Mouse (Mus musculus) monocyte, adult 5-6 weeks (primary cell): ENCODE measurements around the gene Fam228b. TPM values are rescaled to one million over a fixed set of nuclear protein-coding genes. Genes with fewer than 3 reads are reported as not detected.
"Not testable (repeated sequence)": the region's sequence is repeated elsewhere in the genome, so short reads cannot be mapped to it uniquely, and the experiment has no call there.

Experiments used
- ATAC-seq: fragments of 153-309, 156-312 bp; replicated peaks from 2 replicates; pipeline ENCODE4 v1.8.0; 2017; ENCODE audit warnings: mild to moderate bottlenecking; ENCODE audit not compliant: low TSS enrichment, insufficient number of reproducible peaks, severe bottlenecking, poor library complexity, low FRiP score
- total RNA-seq: library from RNA; stranded (forward); fragments of 200-1000, 200-491, 200-594 nt; gene quantifications from 3 replicates; pipeline ENCODE4 v1.2.3, GENCODE M21; 2017

Gene Fam228b
- 0.29 to 0.57 TPM in 2 of 3 replicates, not detected in the other for total RNA-seq

GRCm38 (mm10) chr12:4768492-4769332 is at the start of gene Fam228b, which contains the start of gene Pfn4:
TSS of gene Fam228b (minus strand) at chr12:4769267.
TSS of gene Pfn4 (plus strand) at chr12:4769022.
- peak; percentile 97 for ATAC-seq

GRCm38 (mm10) chr12:4817361-4818101 is 48.5 kb upstream of the Fam228b start, which contains the start of gene Sf3b6:
TSS of gene Sf3b6 (plus strand) at chr12:4817544.
- peak; percentile 98 for ATAC-seq

GRCm38 (mm10) chr12:4816680-4817360 is 47.8 kb upstream of the Fam228b start:
- ATAC-seq: no peak

GRCm38 (mm10) chr12:4813636-4814035 is 44.6 kb upstream of the Fam228b start:
- ATAC-seq: no peak

- no peak for ATAC-seq
Observed at GRCm38 (mm10) chr12:4811705-4812104, 42.6 kb upstream of the Fam228b start.

DNA sequence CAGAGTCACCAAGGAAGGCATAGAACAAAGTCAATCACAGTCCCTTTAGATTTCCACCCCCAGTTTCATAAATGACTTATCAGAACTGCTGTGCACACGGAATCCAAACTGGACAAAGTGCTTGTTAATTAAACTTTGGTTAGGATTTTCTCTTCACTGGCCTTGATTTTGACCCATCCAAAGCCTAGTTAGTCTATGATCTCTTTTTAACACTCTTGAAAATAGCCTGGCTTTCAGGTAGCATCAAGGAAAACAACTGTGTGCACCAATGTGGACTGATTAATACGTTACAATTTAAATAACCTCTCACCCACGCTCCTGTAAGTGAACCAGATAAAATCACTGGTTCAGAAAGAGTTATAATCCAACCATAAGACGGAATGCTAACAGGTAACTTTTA is 42.0 kb upstream of the Fam228b start:
- no peak for ATAC-seq

DNA sequence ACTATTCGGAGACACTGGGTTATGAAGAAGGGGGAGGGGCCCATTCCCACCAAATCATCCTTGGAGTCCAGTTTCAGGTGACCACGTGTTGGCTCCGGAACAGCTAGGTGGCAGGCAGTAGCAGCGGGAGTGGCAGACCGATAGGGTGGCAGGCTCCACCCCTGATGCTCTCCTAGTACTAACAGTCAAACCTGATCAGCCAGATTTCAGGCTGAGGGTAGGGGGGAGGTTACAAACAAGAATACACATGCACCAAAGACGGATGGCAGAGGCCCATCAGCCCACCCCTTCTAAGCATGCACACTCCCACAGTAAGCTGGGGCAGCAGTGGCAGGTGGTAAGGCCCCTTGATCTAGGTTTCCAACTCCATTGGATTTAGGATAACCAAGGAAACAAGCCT is 28.4 kb upstream of the Fam228b start:
- not testable (repeated sequence) for ATAC-seq

- no peak for ATAC-seq
Observed at GRCm38 (mm10) chr12:4793718-4794117, 24.7 kb upstream of the Fam228b start.

GRCm38 (mm10) chr12:4788128-4788527 is 19.1 kb upstream of the Fam228b start:
- not testable (repeated sequence) for ATAC-seq

DNA sequence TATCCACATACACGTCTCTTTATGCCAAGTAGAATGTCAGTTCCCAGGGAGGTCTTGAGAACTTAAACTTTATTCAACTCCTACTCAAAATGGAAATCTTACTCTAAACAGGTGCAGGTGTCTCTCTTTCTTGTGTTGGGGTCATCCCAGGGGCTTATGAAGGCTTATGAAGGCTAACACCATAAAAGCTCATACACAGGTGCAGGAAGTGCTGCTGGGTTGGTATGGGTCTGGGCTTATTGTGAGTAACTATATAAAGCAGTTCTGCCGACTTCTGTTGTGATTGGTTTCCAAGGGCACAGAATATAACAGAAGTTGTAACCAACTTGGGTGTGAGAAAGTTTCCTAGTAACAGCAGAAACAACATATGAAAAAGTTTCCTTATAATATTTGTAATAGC is 15.4 kb upstream of the Fam228b start:
- ATAC-seq: no peak

DNA sequence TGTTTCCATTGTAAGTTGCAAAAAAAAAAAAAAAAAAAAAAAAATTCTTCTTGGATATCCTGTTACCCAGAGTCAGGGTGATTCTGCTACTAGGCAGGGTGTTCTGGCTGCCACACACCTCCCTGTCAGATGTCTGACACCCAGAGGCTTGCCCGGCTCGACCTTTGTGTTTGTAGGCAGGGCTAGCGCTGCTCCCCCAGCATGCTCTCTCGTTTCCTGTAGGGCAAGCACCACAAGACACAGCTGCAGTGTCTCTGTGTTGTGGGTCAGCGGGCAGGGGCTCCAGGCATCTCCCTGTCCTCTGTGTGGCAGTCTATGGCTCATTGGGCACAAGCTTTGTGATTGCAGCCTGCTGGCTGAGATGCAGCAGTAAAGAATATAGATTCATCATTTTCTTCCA is 14.5 kb upstream of the Fam228b start:
- ATAC-seq: no peak

DNA sequence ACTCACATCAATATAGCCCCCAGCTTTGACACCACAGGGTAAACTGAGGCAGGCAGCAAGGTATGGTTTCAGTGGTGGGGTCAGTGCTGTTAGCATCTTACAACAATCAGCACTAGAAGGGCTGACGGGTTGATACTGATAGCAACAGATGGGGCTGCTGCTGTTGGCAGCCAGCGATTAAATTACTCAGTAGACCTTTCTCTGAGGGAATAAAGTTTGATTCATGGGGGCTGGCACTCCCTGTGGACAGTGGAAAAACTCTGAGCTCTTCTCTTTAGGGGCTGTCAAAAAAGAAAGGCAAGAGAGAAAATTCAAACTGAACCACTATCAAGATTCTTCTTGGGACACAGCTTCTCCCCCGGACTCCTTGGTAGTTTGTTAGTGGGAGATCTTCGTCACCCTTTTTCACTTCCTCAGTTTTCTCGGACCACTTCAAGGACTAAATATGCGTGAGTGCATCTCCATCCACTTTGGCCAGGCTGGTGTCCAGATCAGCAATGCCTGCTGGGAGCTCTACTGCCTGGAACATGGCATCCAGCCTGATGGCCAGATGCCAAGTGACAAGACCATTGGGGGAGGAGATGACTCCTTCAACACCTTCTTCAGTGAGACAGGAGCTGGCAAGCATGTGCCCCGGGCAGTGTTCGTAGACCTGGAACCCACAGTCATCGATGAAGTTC is 12.8 kb upstream of the Fam228b start:
- ATAC-seq: not testable (repeated sequence)

DNA sequence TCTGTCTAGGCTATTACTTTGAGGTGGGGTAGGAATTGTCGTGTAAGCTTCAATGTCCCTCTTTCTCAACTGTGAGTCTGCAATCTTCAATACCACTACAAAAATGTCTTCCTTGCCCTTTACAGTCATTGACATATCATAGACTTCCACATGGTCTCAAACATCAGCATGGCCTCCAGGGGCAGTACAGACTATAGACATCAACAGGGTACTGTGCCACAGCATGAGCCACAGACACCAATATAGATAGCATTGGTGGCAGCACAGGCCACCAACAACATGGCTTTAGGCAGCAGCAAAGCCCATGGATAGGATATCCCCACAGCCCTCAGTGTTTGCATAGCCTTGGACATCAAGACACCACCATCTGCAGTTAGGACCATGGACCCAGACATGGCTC is 12.2 kb upstream of the Fam228b start:
- ATAC-seq: no peak

DNA sequence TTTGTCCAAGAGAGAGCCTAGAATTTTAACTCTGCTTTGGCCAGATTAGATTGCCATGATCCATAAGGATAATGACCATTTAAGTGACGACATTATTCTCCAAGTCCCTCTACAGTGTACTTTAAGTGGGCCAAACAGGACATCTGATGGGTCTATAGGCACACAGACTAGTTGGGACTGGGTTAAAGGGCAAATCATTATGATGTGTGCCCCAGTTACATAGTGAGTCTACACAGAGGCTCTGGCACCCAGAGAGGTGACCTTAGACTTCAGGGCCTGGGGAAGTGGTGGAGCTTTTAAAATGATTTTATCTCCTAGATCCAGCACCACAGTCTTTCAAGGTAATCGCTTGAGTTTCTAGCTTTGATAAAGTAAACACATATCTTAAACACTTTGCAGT is 11.2 kb upstream of the Fam228b start:
- ATAC-seq: no peak

- no peak for ATAC-seq
Observed at GRCm38 (mm10) chr12:4777734-4778133, 8.7 kb upstream of the Fam228b start.

GRCm38 (mm10) chr12:4775588-4775949 is 6.5 kb upstream of the Fam228b start:
- no peak for ATAC-seq

DNA sequence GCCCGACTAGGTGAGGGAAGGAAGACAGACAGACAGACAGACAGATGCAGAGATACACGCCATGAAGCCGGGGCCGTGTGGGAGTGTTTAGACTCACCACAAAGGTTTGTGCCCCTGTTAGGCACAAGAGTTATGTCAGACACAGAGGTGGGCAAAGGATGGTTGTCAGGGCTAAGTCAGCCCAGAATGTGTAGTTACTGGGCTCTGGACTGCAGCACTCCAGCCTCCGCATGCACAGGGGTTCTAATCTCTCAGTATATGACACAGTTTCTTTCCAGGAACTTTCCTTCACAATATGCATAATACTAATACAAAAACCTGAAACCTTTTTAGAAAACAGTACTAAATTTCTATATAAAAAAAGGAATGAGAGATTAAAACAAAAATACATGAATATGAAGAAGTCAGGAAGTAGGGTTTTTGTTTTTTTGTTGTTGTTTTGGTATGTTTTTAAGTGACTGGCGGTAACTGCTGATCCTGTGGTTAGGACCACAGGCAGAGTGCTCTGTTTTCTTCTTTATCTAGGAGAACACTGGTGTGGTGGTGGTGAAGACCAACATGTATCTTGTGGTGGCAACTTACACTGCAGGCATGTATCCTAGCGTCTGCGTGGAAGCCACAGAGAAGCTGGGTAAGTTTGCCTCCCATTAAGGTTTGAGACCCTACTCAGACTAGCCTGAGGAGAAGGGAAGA is 6.0 kb upstream of the Fam228b start:
- no peak for ATAC-seq

DNA sequence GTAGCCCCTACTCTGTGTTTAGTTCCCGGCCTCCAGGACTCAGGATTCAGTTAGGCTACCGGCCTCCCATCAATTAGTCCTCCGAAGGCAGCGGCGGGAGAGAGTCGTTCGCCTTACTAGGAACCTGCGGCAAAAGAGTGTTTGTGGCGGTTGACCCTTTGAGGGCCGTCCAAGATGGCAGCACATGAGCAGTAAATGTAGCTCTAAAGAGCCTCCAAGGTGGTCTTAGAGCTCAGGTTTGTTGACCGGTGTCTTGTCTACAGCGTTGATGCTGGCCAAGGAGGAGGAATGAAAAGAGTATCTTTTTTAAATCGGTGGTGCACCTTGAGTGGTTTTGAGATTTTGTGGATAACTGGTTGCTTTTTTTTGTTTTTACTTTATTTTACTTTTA is 261 bp upstream of the Fam228b start:
- no peak for ATAC-seq
